Mouse (Mus musculus): Measurements from ENCODE around the gene Cnnm3.

Cnnm3 gene

GRCm38 (mm10) chr1:36511289-36512021 lies at the start of gene Cnnm3:
Cnnm3 (plus strand) TSS chr1:36511867.
- DNase-seq (ENCODE audit: extremely low read depth, low read depth): peak; percentile 81

DNA sequence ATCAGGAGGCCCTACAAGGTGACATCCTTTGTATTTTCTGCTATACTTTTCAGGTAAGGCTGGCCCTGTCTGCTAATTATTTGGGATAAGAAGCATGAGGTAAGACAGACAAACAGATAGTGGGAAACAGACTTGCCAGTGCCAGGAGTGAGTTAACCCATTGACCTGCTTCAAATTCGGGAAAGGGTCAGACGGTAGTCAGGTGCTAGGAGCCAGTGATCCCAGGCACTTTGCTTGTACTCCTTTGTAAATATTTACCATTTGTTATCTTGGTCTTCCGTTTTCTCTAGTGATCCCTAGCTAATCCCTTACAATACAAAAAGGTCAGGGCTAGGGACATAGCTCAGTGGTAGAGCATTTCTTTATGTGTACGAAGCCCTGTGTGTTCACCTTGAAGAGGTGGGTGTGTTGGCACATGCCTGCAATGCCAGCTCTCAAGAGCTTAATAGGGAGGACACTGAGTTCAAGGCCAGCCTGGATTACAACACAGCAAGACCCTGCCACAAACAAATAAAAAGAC lies 46.0 kb upstream of the Cnnm3 start:
- no peak for DNase-seq (ENCODE audit: extremely low read depth, low read depth)

DNA sequence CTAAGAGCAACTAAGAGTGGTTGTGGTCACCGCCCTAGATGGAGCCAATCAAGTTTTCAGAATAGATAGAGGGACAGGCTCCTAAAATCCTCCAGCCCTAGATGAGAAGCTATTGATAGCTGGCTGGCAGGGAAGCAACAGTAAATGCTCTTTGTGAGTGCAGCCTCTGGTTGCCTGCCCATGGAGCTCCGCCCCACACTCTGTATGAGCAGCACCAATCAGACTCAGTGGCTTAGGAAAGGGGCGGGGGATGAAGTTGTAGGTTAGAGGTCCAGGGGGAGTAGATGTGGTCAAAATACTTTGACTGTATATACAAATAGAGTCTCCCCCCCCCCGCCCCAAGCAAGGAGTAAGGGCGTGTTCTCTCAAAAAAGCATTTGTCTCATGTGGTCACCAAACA lies 44.2 kb upstream of the Cnnm3 start:
- no peak for DNase-seq (ENCODE audit: extremely low read depth, low read depth)

DNA sequence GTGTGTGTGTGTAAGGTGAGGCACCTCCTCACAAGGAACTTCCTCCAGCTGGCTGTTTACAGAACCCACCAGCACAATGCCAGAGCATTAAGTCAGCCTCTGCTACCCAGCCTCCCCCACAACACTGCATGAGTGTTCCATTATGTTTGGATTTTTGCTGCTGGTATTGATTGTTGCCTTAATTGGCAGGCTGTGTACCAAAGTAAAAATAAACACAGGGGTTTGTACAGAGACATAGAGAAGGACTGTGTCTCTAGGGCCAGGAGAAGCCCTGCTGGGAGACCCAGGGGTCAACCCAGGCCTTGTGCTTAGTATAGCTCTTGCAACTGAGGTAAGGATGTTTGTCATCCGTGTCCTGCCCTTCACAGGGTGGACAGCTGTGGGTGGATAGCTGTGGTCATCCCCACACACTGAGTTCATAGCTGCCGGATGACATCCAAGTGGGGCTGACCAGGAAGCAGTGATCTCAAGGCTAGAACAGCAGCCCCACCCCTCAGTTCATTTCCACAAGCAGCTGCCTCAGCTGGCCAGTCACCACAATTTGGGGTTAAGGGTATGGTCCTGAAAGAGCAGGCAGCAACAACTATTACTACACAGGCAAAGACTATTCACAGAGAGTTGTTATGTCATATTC lies 41.7 kb upstream of the Cnnm3 start:
- no peak for DNase-seq (ENCODE audit: extremely low read depth, low read depth)

- no peak for DNase-seq (ENCODE audit: extremely low read depth, low read depth)
These were observed 40.2 kb upstream of the Cnnm3 start, which contains the start of gene Cnnm4 for GRCm38 (mm10) chr1:36471181-36472105. Cnnm4 (plus strand) TSS chr1:36471620.

GRCm38 (mm10) chr1:36472106-36472440 lies 39.6 kb upstream of the Cnnm3 start:
- DNase-seq (ENCODE audit: extremely low read depth, low read depth): no peak

- no peak for DNase-seq (ENCODE audit: extremely low read depth, low read depth)
These were observed 38.4 kb upstream of the Cnnm3 start for GRCm38 (mm10) chr1:36473211-36473780.

GRCm38 (mm10) chr1:36474646-36475045 lies 37.0 kb upstream of the Cnnm3 start:
- no peak for DNase-seq (ENCODE audit: extremely low read depth, low read depth)

DNA sequence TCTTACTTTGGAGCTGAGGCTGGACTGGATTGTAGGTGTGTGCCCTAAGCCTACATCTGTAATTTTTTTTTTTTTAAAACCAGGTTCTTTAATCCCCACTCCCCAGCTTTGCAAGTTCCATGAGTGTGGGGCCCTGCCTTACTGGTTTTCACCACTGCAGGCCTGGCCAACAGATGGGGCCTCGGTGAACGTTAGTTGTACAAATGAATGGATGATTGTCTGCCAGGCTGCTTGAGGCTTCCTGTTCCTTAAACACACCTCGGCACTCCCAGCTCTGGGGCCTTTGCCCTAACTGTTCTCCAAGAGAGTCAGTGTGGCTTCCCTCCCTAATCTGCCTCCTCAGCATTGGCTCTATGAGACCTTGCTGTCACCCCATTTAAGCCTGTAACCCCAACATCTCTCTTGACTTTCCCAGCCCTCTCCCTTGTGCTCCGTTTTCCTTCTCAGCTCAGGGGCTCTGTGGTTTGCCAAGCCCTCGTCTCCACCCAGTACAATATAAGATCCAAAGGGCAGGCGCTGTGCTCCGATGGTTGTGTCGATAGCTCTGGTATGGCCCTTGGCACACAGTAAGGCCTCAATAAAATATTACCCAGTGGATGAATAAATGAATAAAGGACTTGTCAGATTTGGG lies 36.1 kb upstream of the Cnnm3 start:
- DNase-seq (ENCODE audit: extremely low read depth, low read depth): no peak

- no peak for DNase-seq (ENCODE audit: extremely low read depth, low read depth)
These were observed 35.2 kb upstream of the Cnnm3 start for GRCm38 (mm10) chr1:36476426-36476825.

- no peak for DNase-seq (ENCODE audit: extremely low read depth, low read depth)
These were observed 33.3 kb upstream of the Cnnm3 start for GRCm38 (mm10) chr1:36478343-36478795.

- DNase-seq (ENCODE audit: extremely low read depth, low read depth): no peak
These were observed 31.5 kb upstream of the Cnnm3 start for GRCm38 (mm10) chr1:36479903-36480899.

GRCm38 (mm10) chr1:36483825-36484224 lies 27.8 kb upstream of the Cnnm3 start:
- DNase-seq (ENCODE audit: extremely low read depth, low read depth): no peak

DNA sequence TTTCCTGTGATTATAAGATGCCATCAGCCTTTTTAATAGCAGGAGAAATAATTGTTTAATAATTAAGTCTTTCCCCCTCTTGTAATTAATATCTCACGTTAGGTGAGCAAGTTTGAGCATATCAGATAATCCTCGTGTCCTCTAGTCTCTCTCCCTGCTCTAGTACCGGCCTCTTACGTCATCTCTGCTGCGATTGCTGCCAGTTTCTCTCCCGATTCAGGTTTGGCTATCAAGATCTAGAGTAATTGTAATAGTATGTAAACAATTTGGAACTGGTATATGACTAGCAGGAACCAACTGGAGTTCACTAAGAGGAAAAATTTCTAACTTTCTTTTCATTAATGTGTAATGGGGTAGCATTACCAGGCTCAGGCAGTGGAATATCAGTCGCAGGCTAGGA lies 26.6 kb upstream of the Cnnm3 start:
- no peak for DNase-seq (ENCODE audit: extremely low read depth, low read depth)

GRCm38 (mm10) chr1:36487111-36487510 lies 24.6 kb upstream of the Cnnm3 start:
- no peak for DNase-seq (ENCODE audit: extremely low read depth, low read depth)

GRCm38 (mm10) chr1:36489661-36490060 lies 22.0 kb upstream of the Cnnm3 start:
- DNase-seq (ENCODE audit: extremely low read depth, low read depth): no peak

DNA sequence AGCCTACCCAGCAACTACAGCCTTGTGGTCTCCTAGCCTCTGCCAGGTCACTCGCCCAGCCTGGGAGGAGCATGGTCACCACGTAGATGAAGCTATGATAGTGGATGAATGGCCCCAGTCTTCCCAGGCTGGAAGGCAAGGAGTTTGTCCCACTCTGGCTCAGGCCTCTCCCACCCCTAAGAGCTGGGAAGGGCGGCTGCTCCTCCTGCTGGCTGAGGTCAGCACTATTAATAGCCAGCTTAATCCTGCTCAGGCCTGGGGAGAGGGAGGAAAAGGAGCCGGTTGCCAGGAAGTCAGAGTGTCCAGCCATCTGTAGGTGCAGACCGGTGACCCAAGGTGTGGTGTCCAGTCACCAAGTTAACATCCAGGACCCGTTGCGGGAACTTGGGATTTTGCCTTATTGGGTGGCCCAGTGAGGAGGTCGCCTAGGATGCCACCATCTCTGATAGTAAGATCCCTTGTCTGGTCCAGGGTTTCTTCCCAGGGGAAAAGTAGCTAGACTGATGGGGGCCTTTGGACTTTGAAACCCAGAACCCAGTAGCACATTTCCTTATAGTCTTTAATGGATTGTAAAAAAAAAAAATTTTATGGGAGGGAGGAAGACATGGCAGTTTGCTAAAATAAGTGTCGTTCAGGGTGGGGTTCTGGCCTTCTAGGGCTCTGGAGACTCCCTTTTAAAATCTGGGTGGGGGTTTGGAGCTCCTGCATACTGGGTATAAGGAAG lies 19.1 kb upstream of the Cnnm3 start:
- DNase-seq (ENCODE audit: extremely low read depth, low read depth): no peak

DNA sequence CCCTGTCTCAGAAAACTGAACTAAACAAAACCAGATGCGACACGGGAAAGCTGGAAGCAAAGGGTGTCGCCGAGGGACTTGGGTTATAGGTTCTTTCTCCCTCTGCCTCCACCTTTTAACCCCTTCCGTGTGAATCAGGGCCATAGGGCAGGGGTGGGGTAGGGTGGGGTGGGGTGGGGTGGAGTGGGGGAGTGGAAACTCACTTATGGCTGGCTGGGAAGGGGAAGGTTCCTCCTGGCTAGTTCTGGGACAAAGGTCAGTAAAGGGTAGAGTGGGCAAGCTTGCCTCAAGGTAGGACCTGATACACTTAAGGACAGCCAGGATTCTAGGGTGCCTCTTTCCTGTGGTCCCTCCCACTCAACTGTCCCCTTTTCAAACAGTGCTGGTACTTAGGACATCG lies 18.4 kb upstream of the Cnnm3 start:
- DNase-seq (ENCODE audit: extremely low read depth, low read depth): no peak

GRCm38 (mm10) chr1:36496719-36497118 lies 14.9 kb upstream of the Cnnm3 start:
- DNase-seq (ENCODE audit: extremely low read depth, low read depth): no peak
